Mouse (Mus musculus) thymus, adult 2 months (tissue): Measurements from ENCODE around the gene Celf2.

Experiments used
- CTCF ChIP-seq: fragments of 200-500 bp; IDR thresholded peaks from 2 replicates; pipeline ENCODE4 v1.5.1; 2012; ENCODE audit warnings: mild to moderate bottlenecking, control low read depth, low read length, moderate library complexity, borderline replicate concordance; ENCODE audit not compliant: control insufficient read depth, poor library complexity, insufficient read depth; ENCODE audit errors: extremely low read depth
- POLR2A ChIP-seq: fragments of 200-500 bp; IDR thresholded peaks from 2 replicates; pipeline ENCODE4 v1.6.1; 2012; ENCODE audit warnings: mild to moderate bottlenecking, low read length, control low read depth, moderate library complexity; ENCODE audit not compliant: control insufficient read depth, poor library complexity, insufficient read depth; ENCODE audit errors: extremely low read depth

DNA sequence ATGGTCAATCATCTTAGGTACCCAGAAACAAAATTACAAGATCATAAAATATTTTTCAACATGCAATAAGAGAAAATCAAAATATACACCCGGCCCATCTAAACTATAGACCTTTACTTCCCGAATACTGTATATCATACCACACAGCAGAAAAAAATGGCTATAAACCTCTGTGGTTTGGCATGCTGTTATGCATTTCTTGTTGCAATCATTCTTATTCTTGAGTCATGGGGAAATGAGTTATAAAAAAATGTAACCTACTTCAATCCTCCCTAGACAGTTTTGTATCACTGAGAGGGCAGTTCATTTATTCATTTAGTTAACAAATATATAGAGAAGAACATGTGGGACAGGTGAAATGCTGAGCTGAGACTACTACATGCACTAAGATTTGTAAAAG lies 291.3 kb downstream of the Celf2 start:
- TF ChIP-seq CTCF (no peak), POLR2A (no peak)
